Comparison of ENCODE assay signal across 16 mouse cellular contexts in genomic region chr2:85238068-85238667, GRCm38 (mm10). TPM values are rescaled to one million over a fixed set of nuclear protein-coding genes. Genes with fewer than 3 reads are reported as not detected.
DNase-seq lines count a peak whose midpoint lies in the region; ATAC-seq lines count a peak whose summit lies in the region.
"Had no signal": no experiment of that assay in that cellular context is flagged by ENCODE, and none has a peak within 500 bp of the region (broad histone marks: within the 10 kb centered on the region; RNA-seq: fewer than 3 reads in every experiment).

No protein-coding gene starts in this region.

- intact Hi-C loops in left cerebral cortex, postnatal 4 days (cut with DNase I): no loop called here
- intact Hi-C loops in heart, postnatal 36 days (cut with DNase I): loop anchor here (2.0 kb wide), 1 partner anchor 59 kb away; no protein-coding TSS in a partner anchor

- 16% methylated on average over 4 of the region's 4 CpGs for WGBS in heart, embryonic 10.5 days

- H3K4me3 ChIP-seq in heart, embryonic 10.5 days: no peak overlapping the region
- H3K4me3 ChIP-seq: erythroblast, embryonic 14.5 days; midbrain, embryonic 12.5 days; neural tube, embryonic 12.5 days had no signal

- no peaks in the 10 kb centered on the region for H3K27me3 ChIP-seq in heart, embryonic 10.5 days (ENCODE audit: insufficient read depth, poor library complexity, severe bottlenecking)
- H3K27me3 ChIP-seq: midbrain, embryonic 12.5 days; neural tube, embryonic 12.5 days had no signal

- no peaks in the 10 kb centered on the region for H3K9me3 ChIP-seq in heart, embryonic 10.5 days
- H3K9me3 ChIP-seq: midbrain, embryonic 12.5 days; neural tube, embryonic 12.5 days had no signal

- peak overlapping the region; percentile 38; the same call in 1 of the 2 replicates for H3K27ac ChIP-seq in heart, embryonic 10.5 days
- H3K27ac ChIP-seq: midbrain, embryonic 12.5 days; neural tube, embryonic 12.5 days had no signal

- H3K36me3 ChIP-seq in heart, embryonic 10.5 days: no peaks in the 10 kb centered on the region
- H3K36me3 ChIP-seq: midbrain, embryonic 12.5 days; neural tube, embryonic 12.5 days had no signal

- no peak for DNase-seq in frontal cortex, postnatal 14 days (ENCODE audit: low spot score in 2 of 2)
- DNase-seq in left cerebral cortex, postnatal 4 days: peak; percentile 59
- no peak for DNase-seq in left cerebral cortex, adult 11 months (ENCODE audit: low spot score)
- DNase-seq in heart, embryonic 10.5 days (ENCODE audit: low spot score): no peak
- peak; percentile 45 to 54 for DNase-seq in heart, postnatal 36 days
- no peak for DNase-seq in layer of hippocampus, postnatal 10 days (ENCODE audit: low spot score in 2 of 2)
- no peak for DNase-seq in natural killer cell, adult 2 months (ENCODE audit: low spot score in 2 of 2)
- DNase-seq: adrenal gland, postnatal 36 days; B cell, adult 2 months; cerebellum, adult 11 months; layer of hippocampus, adult 9-11 months; retina, postnatal 1 day had no signal

- peak; percentile 77 for ATAC-seq in frontal cortex, adult (ENCODE audit: low TSS enrichment)

- H3K4me1 ChIP-seq in heart, embryonic 10.5 days: peaks cover 18% of the 10 kb centered on the region
- H3K4me1 ChIP-seq: midbrain, embryonic 12.5 days; neural tube, embryonic 12.5 days had no signal

RNA-seq across cellular contexts. Expression of gene Lrrc55, which starts 41.2 kb away (rescaled TPM):
- total RNA-seq in left cerebral cortex, postnatal 4 days (2021): 10 to 100 TPM; 53.3 to 54.1 TPM
- polyA plus RNA-seq in heart, embryonic 10.5 days (2016; fragmentation: Nextera tagmentation; extraction: Ambion mirVana): 0.14 and 0.20 TPM in 2 replicates
- 1 to 10 TPM; 1.8 to 2.0 TPM for total RNA-seq in heart, postnatal 36 days (2021)
- total RNA-seq in layer of hippocampus, postnatal 10 days (2021): 10 to 100 TPM; 40.1 to 43.0 TPM
- polyA plus RNA-seq: erythroblast, embryonic 14.5 days had no signal

Comparison
In these comparisons a context has a peak if more than half of its experiments do, and no peak if none do; other contexts are left out.
1. DNase-seq: peak in left cerebral cortex, postnatal 4 days (single experiment) and heart, postnatal 36 days (2 of 2); none in frontal cortex, postnatal 14 days (0 of 2), left cerebral cortex, adult 11 months (single experiment), heart, embryonic 10.5 days (single experiment), layer of hippocampus, postnatal 10 days (0 of 2) and natural killer cell, adult 2 months (0 of 2).
2. RNA of gene Lrrc55, which starts 41.2 kb away (total RNA-seq): 53.3 to 54.1 TPM in left cerebral cortex, postnatal 4 days and 40.1 to 43.0 TPM in layer of hippocampus, postnatal 10 days; 1.8 to 2.0 TPM in heart, postnatal 36 days; every median in the first group is over 10 times any median in the second.